Mouse (Mus musculus): ENCODE results near the gene Nfasc. TPM values are rescaled to one million over a fixed set of nuclear protein-coding genes. Genes with fewer than 3 reads are reported as not detected.

Nfasc gene
- polyA plus RNA-seq, 1 experiment from 2014 or later = 31.9 TPM

GRCm38 (mm10) chr1:132528071-132528470 lies 213.5 kb downstream of the Nfasc start:
- Histone ChIP-seq H3K9ac (no peak overlapping the region), H3K4me1 (peaks cover 42% of the 10 kb centered on the region), H3K27ac (no peak overlapping the region), H3K36me3 (replicated peaks) (no peaks in the 10 kb centered on the region), H3K27me3 (peaks cover 6% of the 10 kb centered on the region), H3K9me3 (no peaks in the 10 kb centered on the region), H3K4me2 (no peak overlapping the region), H3K4me3 (replicated peaks) (no peak overlapping the region)
- ATAC-seq (ENCODE audit: low FRiP score) = no peak
- WGBS = 95% methylated on average over 13 of the region's 13 CpGs

- Histone ChIP-seq H3K4me3 (replicated peaks) (no peak overlapping the region), H3K27me3 (peaks cover 6% of the 10 kb centered on the region), H3K4me1 (peaks cover 33% of the 10 kb centered on the region), H3K4me2 (no peak overlapping the region), H3K9ac (peak overlapping the region; percentile 13), H3K9me3 (no peaks in the 10 kb centered on the region), H3K27ac (peak overlapping the region; percentile 47), H3K36me3 (replicated peaks) (no peaks in the 10 kb centered on the region)
- 8% methylated on average over 10 of the region's 10 CpGs for WGBS
- peak; percentile 37 for ATAC-seq (ENCODE audit: low FRiP score)
These were observed 215.8 kb downstream of the Nfasc start for GRCm38 (mm10) chr1:132525832-132526231.

- Histone ChIP-seq H3K4me1 (peaks cover 31% of the 10 kb centered on the region), H3K27me3 (peaks cover 6% of the 10 kb centered on the region), H3K9ac (no peak overlapping the region), H3K36me3 (replicated peaks) (no peaks in the 10 kb centered on the region), H3K4me2 (no peak overlapping the region), H3K27ac (no peak overlapping the region), H3K9me3 (no peaks in the 10 kb centered on the region), H3K4me3 (replicated peaks) (no peak overlapping the region)
- WGBS = 35% methylated on average over 4 of the region's 4 CpGs
- no peak for ATAC-seq (ENCODE audit: low FRiP score)
These were observed 217.7 kb downstream of the Nfasc start for GRCm38 (mm10) chr1:132523920-132524319.

- no peak for ATAC-seq (ENCODE audit: low FRiP score)
- Histone ChIP-seq H3K36me3 (replicated peaks) (peaks cover 7% of the 10 kb centered on the region; the same call in 1 of the 2 replicates), H3K9ac (no peak overlapping the region), H3K9me3 (no peaks in the 10 kb centered on the region), H3K27me3 (peaks cover 13% of the 10 kb centered on the region), H3K27ac (no peak overlapping the region), H3K4me1 (peaks cover 31% of the 10 kb centered on the region), H3K4me3 (replicated peaks) (no peak overlapping the region), H3K4me2 (no peak overlapping the region)
- 85% methylated on average over 8 of the region's 8 CpGs for whole genome bisulfite sequencing
These were observed 218.5 kb downstream of the Nfasc start for GRCm38 (mm10) chr1:132523048-132523447.

- Histone ChIP-seq H3K36me3 (replicated peaks) (peaks cover 11% of the 10 kb centered on the region), H3K4me3 (replicated peaks) (no peak overlapping the region), H3K4me1 (peaks cover 18% of the 10 kb centered on the region), H3K9ac (no peak overlapping the region), H3K9me3 (no peaks in the 10 kb centered on the region), H3K4me2 (no peak overlapping the region), H3K27ac (no peak overlapping the region), H3K27me3 (peaks cover 13% of the 10 kb centered on the region)
- ATAC-seq (ENCODE audit: low FRiP score) = peak; percentile 15; the same call in 1 of the 2 replicates
- WGBS = 6% methylated on average over 3 of the region's 6 CpGs
These were observed 220.8 kb downstream of the Nfasc start for GRCm38 (mm10) chr1:132520764-132521163.

- H3K27me3 ChIP-seq = 0 out of 2 replicates have a peak, but pooled peaks cover 8% of the 10 kb centered on the region
- peaks cover 13% of the 10 kb centered on the region for H3K36me3 ChIP-seq (replicated peaks)
- H3K4me3 ChIP-seq (replicated peaks) = no peak overlapping the region
- 91% methylated on average over 11 of the region's 11 CpGs for WGBS
- no peak overlapping the region for H3K9ac ChIP-seq
- no peak for ATAC-seq (ENCODE audit: low FRiP score)
- peaks cover 14% of the 10 kb centered on the region; the same call in 1 of the 2 replicates for H3K4me1 ChIP-seq
- H3K4me2 ChIP-seq = no peak overlapping the region
- H3K9me3 ChIP-seq = no peaks in the 10 kb centered on the region
- no peak overlapping the region for H3K27ac ChIP-seq
These were observed 221.9 kb downstream of the Nfasc start for GRCm38 (mm10) chr1:132519734-132520133.

- H3K27me3 ChIP-seq = 0 out of 2 replicates have a peak, but pooled peaks cover 8% of the 10 kb centered on the region
- no peak for ATAC-seq (ENCODE audit: low FRiP score)
- H3K4me1 ChIP-seq = peaks cover 14% of the 10 kb centered on the region; the same call in 1 of the 2 replicates
- no peak overlapping the region for H3K9ac ChIP-seq
- H3K4me2 ChIP-seq = no peak overlapping the region
- 88% methylated on average over 18 of the region's 18 CpGs for WGBS
- H3K4me3 ChIP-seq (replicated peaks) = no peak overlapping the region
- H3K27ac ChIP-seq = no peak overlapping the region
- no peaks in the 10 kb centered on the region for H3K9me3 ChIP-seq
- peaks cover 13% of the 10 kb centered on the region for H3K36me3 ChIP-seq (replicated peaks)
These were observed 223.0 kb downstream of the Nfasc start for GRCm38 (mm10) chr1:132518621-132519020.

GRCm38 (mm10) chr1:132516776-132517175 lies 224.8 kb downstream of the Nfasc start:
- peaks cover 13% of the 10 kb centered on the region for H3K36me3 ChIP-seq (replicated peaks)
- WGBS = 92% methylated on average over 11 of the region's 11 CpGs

GRCm38 (mm10) chr1:132515339-132515738 lies 226.3 kb downstream of the Nfasc start:
- Histone ChIP-seq H3K9me3 (no peaks in the 10 kb centered on the region), H3K4me2 (no peak overlapping the region), H3K4me3 (replicated peaks) (no peak overlapping the region), H3K36me3 (replicated peaks) (peaks cover 13% of the 10 kb centered on the region), H3K4me1 (peaks cover 11% of the 10 kb centered on the region; the same call in 1 of the 2 replicates), H3K9ac (no peak overlapping the region), H3K27ac (no peak overlapping the region), H3K27me3 (0 out of 2 replicates have a peak, but pooled peaks cover 8% of the 10 kb centered on the region)
- WGBS = 95% methylated on average over 12 of the region's 12 CpGs
- ATAC-seq (ENCODE audit: low FRiP score) = no peak

More at GRCm38 (mm10) chr1:132516776-132517175, 224.8 kb downstream of the Nfasc start:
- Histone ChIP-seq H3K27ac (no peak overlapping the region), H3K4me3 (replicated peaks) (no peak overlapping the region), H3K4me1 (peaks cover 15% of the 10 kb centered on the region; the same call in 1 of the 2 replicates), H3K4me2 (no peak overlapping the region), H3K9ac (no peak overlapping the region), H3K9me3 (no peaks in the 10 kb centered on the region), H3K27me3 (0 out of 2 replicates have a peak, but pooled peaks cover 8% of the 10 kb centered on the region)
- ATAC-seq (ENCODE audit: low FRiP score) = no peak

Other genes starting within 250 kb of the Nfasc start
- 1.4 and 1.6 TPM in 2 replicates for gene Tmem81, start 235.6 kb downstream of the Nfasc start, polyA plus RNA-seq (2016; fragmentation: Nextera tagmentation; extraction: Ambion mirVana)
- gene Cntn2, start 198.5 kb downstream of the Nfasc start, polyA plus RNA-seq (2016; fragmentation: Nextera tagmentation; extraction: Ambion mirVana) = 37.0 and 37.5 TPM in 2 replicates
- 17.9 and 19.8 TPM in 2 replicates for gene Lrrn2, start 138.5 kb upstream of the Nfasc start, polyA plus RNA-seq (2016; fragmentation: Nextera tagmentation; extraction: Ambion mirVana)

Data from forebrain, embryonic 12.5 days (tissue).